Mouse (Mus musculus) cerebellum, adult 11 months (tissue): ENCODE measurements at regions not wholly inside any gene's neighbourhood (a gene's known extent, or its start where the extent isn't known, plus 50 kb on each side); places are given as distances from the start of the nearest gene placed in this dataset.
A peak's percentile ranks its signal among the peaks of the same experiment; 100 is the strongest.

Source experiments
- DNase-seq: peaks from one replicate; pipeline ENCODE4 v3.0.0; 2022

GRCm38 (mm10) chr1:128951436-128951835 lies 321.7 kb upstream of the Thsd7b start:
- DNase-seq = no peak

GRCm38 (mm10) chr1:128950512-128950911 lies 322.6 kb upstream of the Thsd7b start:
- DNase-seq = no peak

- DNase-seq = no peak
Measured at GRCm38 (mm10) chr1:128914811-128915210, 322.7 kb upstream of the Cxcr4 start.

GRCm38 (mm10) chr1:128912532-128912931 lies 320.4 kb upstream of the Cxcr4 start:
- DNase-seq = no peak

GRCm38 (mm10) chr1:128907566-128907965 lies 315.5 kb upstream of the Cxcr4 start:
- no peak for DNase-seq

GRCm38 (mm10) chr1:128898025-128898424 lies 305.9 kb upstream of the Cxcr4 start:
- no peak for DNase-seq

- DNase-seq = no peak
Measured at GRCm38 (mm10) chr1:128894546-128894945, 302.5 kb upstream of the Cxcr4 start.

- no peak for DNase-seq
Measured at GRCm38 (mm10) chr1:128878291-128878690, 286.2 kb upstream of the Cxcr4 start.

- no peak for DNase-seq
Measured at GRCm38 (mm10) chr1:128875289-128875688, 283.2 kb upstream of the Cxcr4 start.

- DNase-seq = no peak
Measured at GRCm38 (mm10) chr1:128874190-128874589, 282.1 kb upstream of the Cxcr4 start.

- DNase-seq = no peak
Measured at GRCm38 (mm10) chr1:128868761-128869160, 276.7 kb upstream of the Cxcr4 start.

GRCm38 (mm10) chr1:128860537-128860936 lies 268.4 kb upstream of the Cxcr4 start:
- no peak for DNase-seq

- DNase-seq = no peak
Measured at GRCm38 (mm10) chr1:128860094-128860493, 268.0 kb upstream of the Cxcr4 start.

- no peak for DNase-seq
Measured at GRCm38 (mm10) chr1:128858661-128859060, 266.6 kb upstream of the Cxcr4 start.

GRCm38 (mm10) chr1:128856933-128857332 lies 264.8 kb upstream of the Cxcr4 start:
- no peak for DNase-seq

- no peak for DNase-seq
Measured at GRCm38 (mm10) chr1:128854649-128855048, 262.6 kb upstream of the Cxcr4 start.

GRCm38 (mm10) chr1:128853286-128853685 lies 261.2 kb upstream of the Cxcr4 start:
- DNase-seq = no peak

- no peak for DNase-seq
Measured at GRCm38 (mm10) chr1:128837361-128837760, 245.3 kb upstream of the Cxcr4 start.

GRCm38 (mm10) chr1:128835510-128835909 lies 243.4 kb upstream of the Cxcr4 start:
- no peak for DNase-seq

- no peak for DNase-seq
Measured at GRCm38 (mm10) chr1:128833096-128833715, 241.1 kb upstream of the Cxcr4 start.

- DNase-seq = peak; percentile 22
Measured at GRCm38 (mm10) chr1:128832201-128832883, 240.2 kb upstream of the Cxcr4 start.

GRCm38 (mm10) chr1:128830671-128831240 lies 238.7 kb upstream of the Cxcr4 start:
- no peak for DNase-seq

GRCm38 (mm10) chr1:128829536-128829935 lies 237.4 kb upstream of the Cxcr4 start:
- DNase-seq = no peak

- no peak for DNase-seq
Measured at GRCm38 (mm10) chr1:128826419-128826818, 234.3 kb upstream of the Cxcr4 start.
